Mouse (Mus musculus) kidney, postnatal 14 days (tissue): ENCODE measurements around the gene Vsir.

Experiments
- DNase-seq: peaks from one replicate; pipeline ENCODE4 v3.0.0; 2022; ENCODE audit warnings: mixed read lengths

The Vsir gene

DNA sequence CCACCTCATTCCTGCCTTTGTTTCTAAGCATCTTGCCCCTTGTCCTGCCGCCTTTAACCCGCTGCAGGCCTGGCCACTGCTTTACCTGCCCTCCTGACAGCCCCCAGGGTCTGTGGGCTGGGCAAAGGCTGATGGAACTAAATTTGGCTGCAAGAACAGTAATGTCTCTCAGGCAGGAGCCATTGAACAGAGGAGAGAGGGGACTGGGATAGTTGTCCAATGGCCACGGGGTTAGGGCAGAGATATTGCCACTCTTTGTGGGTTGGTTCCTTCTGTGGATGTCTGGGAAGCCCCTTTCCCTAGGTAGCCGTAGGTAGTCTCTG is 7.3 kb downstream of the Vsir start:
- no peak for DNase-seq

DNA sequence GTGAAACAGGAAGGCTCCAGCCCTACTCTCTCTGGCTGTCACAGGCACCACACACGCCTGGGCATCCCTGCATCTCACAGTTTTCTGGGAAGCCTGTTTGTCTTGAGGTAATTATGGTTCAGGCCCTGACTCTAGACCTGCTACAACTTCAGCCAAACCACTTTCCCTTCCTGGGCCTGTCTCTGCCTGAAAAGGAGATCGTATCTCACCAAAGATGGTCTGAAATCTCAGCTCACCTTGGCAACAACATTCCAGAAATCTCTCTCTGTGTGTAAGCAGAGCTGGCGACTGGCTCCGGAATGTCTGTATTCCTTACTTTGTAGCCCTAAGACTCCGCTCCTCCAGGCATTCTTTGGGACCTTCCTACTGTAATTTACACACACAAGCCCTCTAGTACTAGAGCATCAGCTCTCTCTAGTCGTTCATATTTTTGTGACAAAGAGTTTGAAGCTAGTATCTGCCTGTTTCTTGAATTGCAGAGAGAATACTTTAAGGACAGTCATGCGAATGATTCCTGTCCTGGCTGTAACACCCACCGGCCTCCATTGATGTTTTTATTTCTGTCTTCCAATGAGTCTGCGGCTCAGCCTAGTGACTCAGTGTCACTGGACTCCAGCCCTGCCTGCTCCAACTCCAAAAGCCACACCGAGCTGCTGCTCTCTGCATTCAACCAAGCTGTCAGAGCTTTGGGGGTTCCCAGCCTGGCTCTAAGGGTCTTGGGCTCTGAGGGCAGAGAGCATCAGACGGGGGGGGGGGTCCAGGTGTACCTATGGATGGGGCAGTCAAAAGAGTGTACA is 8.4 kb downstream of the Vsir start:
- no peak for DNase-seq

DNA sequence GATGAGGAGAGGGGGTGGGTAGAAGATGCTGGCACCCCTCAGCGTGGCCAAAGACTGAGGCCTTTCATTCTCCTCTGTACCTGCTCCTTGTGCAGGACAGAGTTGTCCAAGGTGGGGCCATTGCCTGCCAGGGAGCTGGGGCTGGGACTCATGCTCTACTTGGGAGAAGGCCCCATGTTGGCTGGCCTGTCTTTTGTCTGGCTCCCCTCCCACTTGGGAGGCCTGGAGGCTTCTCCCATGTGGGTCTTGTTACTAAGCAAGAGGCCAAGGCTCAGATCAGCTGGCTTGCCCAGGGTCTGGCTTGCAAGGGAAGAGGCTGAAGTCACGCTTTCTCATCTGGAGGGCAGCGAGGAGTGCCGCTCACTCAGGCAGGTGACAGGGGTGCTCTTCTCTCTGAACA is 10.8 kb downstream of the Vsir start:
- no peak for DNase-seq

DNA sequence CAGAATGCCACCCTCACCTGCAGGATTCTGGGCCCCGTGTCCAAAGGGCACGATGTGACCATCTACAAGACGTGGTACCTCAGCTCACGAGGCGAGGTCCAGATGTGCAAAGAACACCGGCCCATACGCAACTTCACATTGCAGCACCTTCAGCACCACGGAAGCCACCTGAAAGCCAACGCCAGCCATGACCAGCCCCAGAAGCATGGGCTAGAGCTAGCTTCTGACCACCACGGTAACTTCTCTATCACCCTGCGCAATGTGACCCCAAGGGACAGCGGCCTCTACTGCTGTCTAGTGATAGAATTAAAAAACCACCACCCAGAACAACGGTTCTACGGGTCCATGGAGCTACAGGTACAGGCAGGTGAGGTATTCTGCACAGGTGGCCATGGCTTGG is 11.2 kb downstream of the Vsir start:
- no peak for DNase-seq

DNA sequence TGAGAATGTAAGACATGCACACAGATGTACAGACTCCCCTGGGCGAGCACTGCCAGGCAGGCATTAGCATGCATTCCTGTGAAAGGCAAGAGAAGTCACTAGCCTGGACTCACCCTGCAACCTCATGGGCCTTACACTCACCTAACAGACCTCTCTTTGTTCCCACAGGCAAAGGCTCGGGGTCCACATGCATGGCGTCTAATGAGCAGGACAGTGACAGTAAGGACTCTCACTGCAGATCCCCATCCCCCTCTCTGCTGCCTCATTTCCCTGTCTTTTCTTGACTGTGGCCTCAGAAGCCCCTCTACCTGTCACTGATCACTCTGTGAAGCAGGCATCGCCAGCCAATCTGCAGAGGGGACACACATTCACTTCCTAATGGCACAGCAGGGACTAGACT is 12.1 kb downstream of the Vsir start:
- no peak for DNase-seq

DNA sequence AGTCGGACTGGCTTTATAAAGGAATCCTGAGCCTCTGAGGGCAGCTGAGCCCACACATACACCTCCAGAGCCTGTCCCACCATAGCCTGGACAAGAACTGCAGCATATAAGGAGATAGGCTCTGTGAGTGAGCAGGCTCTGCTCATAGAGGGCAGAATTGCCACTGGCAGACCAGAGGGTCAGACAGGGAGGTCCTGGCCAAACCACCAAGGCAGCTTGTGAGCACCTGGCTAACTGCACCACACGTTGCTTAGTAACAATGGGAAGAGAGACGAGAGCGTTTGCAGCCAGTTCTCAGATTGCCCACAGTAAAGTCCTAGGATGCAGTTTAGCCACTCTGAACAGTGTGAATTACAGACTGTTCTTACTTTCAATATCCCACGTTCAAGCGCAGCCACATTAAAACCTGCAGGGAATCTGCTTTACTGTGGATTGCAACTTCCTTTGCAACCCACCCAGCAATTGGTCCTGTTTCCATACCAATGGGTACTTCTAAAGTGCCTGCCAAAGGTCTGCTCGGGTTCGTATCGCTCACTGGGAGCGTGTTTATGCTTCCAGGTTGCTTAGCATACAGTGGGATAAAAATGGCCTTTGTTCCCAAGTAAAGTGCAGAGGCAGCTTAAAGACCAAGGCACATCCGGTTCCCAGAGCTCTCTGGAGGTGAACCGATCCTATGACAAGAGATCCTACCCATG is 15.1 kb downstream of the Vsir start:
- DNase-seq: no peak

DNA sequence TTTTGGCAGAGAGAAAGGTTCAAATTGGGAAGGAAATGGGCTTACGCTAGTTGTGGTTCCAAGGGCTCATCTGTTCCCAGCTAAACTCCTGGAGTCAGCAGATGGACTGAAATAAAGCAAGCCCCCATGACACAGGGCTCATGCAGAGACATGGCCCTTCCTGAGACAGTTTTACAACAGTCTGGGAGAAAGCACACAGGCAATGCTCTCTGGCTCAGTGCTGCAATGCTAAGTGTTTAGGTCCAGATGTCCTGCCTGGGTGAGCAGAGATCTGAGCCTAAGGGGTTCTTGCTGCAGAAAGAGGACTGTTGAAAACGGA is 15.6 kb downstream of the Vsir start:
- no peak for DNase-seq

DNA sequence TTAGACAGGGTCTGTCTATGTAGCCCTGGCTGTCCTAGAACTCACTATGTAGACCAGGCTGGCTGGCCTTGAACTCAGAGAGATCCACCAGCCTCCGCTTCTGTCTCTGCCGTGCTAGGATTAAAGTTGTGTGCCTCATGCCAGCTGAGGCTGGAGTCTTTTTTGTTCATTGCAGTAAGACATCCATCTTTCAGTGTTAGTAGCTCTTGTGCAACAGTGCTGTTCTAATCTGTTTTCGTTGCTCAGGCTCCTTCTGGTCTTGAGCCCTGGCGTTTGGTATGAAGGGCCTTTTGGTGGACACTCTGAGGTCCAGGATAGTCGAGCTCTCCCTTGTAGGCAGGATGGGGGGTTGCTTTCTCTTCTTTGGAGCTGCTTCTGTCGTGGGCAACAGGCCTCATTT is 16.8 kb downstream of the Vsir start:
- no peak for DNase-seq

DNA sequence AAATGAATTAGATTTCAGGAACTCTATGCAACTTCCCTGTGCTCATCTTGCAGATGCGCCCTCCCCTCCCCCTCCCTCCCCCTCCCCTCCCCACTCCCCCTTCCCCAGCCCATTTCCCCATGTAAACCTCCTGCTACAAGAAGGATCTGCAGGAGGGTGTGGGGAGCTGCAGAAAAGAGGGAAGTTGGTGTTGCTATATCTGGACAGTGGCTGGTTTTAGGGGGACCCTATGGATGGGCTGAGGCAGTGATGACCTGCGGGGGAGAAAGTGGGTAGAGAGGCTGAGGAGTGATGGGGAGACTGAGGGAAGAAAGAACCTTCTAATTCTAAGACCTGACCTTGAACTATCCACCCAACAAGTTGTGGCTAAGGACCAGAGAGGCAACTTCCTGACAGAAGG is 20.5 kb downstream of the Vsir start:
- DNase-seq: no peak

DNA sequence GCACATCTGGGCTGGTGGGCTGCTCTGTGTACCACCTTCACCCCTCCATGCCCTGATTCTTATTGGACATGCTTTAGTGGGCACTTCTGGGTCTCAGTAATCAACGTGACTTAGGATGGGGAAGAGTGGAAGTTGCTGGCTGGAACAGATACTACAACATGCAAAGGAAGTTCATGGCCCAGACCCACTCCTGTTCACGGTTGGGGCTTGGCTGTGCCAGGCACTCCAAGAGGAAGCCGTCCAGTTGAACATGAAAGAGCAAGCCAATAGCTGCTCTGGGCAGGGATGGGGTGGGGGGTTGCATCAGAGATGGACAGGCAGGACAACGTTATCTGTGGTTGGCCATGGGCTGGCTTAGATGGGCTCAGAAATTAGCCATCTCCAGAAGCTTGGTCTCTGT is 21.3 kb downstream of the Vsir start:
- DNase-seq: no peak

DNA sequence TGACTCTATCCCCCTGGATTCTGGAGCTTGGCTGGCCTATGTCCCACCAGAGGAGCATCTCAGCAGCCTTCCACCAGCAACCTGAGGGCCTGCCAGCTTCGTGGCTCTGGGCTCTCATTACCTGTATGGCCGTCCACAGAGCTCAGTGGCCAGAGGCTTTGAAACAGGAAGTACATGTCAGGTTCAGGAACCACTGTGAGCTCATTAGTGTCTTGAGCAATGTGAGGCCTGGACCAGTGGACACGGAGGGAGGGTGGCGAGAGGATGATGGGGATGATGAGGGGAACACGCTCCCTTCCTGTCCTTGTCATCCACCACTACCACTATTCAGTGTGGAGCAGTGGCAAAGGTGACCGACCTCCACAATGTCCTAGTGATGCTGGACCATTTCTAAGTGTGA is 22.8 kb downstream of the Vsir start:
- no peak for DNase-seq

DNA sequence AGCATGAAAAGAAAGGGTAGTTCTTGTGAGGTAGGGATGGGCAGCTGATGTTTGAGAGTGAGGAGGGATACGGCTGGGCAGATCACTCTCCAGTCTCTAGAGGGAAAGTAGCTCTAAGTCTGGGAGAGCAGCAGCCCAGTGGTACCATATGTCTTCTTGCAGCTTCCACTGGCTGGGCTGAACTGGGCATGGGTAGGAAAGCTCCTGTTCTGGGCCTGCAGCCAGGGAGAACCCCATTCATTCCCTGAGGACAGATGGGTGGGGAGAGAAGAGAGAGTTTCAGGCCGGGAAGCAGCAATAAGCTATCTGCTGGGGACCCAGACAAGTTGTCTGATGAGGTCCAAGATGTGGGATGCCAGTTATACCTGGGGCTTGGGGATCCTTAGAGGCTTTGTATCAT is 23.4 kb downstream of the Vsir start:
- DNase-seq: no peak

DNA sequence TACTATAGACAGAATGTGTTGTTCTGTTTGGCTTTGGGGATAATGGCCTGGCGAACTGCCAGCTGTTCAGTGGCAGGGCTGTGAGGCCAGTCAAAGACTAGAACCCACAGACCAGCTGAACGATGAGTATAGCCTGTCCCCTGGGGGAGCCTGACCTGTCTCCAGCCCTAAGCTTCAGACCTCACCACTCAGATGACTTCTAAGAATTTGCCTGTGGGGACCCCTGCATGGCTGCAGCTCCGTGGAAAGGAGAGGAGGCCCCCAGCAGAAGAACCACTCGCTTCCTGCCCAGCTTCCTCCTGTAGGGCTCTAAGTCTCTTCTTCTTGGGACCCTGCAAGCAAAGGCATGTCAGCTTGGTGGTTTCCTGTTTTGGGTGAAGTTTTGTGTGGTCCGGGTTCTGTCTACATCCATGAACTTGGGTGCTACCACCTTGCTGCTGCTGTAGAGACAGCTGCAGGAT is 24.0 kb downstream of the Vsir start:
- DNase-seq: no peak

DNA sequence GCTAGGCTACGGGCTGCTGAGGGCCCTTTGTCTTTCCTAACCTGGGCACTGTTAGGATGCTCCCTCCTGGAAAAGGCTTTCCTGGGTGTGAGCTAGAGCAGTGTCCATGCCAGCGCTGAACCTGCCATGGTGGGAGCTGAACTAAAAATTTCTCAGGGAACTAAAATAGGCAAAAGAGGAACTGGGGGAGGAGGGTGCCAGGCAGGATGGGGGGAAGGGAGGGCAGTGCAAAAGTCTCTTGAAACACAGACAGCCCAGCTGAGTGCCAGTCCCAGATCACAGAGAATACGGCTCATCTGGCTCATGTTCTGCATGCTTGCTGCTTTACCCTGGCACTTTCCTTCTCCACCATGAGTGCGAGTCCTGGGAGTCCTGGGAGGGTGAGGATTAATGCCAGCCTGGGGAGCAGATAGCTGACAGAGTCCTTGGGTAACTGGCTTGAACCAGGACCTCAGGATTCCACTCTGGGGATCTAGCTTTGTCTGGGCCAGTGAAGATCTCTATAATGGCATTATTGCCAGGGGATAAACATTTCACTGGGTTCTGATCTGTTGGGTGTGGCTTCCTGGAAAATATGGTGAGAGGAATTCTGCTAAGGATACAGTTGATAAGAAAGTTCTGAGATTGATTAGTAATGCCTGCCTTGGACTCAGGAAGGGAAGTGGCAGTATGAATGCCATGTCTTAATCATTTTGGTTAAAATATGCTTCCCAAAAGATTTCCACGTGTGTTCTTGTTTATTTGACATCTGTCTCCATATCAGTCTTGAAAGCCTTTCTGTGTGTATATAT is 25.1 kb downstream of the Vsir start:
- no peak for DNase-seq

DNA sequence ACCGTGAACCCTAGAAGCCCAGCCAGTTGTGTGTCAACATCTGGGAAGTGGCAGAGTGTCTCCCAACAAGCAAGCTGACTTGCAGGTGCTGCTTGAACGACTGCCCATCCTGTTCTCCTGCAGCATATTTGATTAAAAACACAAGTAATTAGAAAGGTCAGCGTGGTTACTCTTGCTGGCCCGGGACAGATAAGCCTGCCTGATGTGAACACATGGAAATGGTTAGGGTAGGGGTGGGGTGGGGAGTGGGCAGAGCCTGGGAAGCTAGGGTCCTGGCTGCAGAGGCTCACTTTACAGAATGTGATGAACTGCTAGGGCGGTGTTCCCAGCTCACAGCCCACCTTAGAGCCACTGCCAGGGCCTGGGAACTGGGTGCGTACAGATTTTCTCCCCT is 26.9 kb downstream of the Vsir start:
- no peak for DNase-seq

DNA sequence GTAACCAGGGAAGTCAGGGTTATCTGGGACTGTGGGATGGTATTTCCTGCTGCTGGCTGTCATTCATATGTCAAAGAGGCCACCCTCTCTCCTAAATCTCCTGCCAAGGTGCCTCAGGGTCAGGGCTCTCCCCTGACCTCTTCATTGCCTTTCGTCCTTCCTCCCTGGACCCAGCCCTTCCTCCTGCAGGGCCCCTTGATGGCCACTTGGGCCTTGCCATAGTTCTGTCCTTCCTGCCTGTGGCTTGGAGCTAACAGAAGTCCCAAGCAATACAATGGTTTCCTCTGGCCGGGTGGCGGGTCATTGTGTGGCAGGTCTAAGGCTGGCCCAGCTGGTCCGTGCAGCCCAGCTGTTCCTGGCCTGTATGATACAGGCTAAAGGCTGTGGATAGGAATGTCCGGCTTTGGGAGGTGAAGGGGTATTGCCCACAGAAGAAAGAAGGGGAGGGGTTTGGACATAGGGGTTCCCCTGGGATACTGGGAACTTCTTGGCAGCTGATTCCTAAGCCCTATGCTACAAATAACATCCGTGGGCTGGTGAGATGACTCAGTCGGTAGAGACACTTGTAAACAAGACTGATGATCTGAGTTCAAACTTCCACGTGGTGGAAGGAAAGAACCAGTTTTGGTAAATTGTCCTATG is 27.4 kb downstream of the Vsir start:
- peak; percentile 67 for DNase-seq

DNA sequence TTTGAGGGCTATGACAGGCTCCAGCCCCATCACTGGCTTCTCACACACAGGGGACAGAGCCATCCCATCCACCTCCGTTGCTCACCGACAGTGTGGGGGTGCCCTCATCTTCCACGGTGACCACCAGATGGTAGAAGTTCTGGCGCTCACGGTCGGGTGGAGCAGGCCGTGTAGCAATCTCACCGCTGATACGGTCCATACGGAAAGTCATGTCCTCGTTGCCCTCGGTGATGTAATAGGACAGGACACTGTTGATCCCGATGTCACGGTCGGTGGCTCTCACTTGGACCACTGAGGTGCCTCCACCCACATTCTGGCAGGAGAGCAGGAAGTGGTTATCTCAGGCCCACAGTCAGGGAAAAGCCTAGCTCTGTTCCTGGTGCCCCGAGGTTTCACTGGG is 30.1 kb downstream of the Vsir start:
- no peak for DNase-seq

DNA sequence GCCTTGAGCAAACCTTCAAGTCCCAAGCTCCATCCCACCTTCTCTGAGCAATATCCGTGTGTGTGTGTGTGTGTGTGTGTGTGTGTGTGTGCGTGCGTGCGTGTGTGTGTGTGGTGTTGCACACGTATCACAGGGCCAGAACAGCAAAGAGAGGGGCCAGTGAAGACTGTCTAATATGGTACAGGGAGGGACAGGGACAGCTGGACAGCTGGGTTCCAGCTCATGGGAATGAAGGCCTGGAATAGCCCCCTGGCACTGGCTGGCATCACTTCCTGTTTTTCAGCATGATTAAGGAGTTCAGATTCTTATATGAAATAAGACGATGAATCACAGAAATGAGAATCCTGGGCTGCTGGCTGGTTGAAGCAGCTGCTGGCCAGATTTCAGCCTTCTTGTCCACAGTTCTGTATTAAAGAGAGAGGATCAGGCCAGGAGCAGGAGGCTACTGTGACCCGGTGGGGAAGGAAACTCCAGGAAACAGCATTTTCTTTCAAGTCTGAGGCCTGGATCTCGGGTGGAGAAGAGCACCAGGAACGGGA is 32.8 kb downstream of the Vsir start:
- no peak for DNase-seq

DNA sequence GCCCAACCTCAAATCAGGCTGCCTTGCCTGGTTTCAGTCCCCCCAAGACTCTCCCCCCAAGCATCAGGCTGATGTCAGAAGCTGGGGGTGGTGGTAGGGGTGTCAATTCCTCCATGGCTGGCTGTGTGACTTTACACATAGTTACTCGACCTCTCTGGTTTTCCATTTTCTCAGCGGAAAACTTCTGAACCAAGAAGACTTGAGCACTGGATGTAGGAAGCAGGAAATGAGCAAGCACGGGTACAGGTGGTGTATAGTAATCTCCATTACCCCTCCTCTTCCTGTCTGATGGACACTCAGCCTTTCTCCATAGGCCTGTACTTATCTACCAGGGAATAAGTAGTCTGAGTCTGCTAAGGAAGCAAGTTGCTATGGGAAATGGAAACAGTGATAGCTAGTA is 33.6 kb downstream of the Vsir start:
- no peak for DNase-seq

DNA sequence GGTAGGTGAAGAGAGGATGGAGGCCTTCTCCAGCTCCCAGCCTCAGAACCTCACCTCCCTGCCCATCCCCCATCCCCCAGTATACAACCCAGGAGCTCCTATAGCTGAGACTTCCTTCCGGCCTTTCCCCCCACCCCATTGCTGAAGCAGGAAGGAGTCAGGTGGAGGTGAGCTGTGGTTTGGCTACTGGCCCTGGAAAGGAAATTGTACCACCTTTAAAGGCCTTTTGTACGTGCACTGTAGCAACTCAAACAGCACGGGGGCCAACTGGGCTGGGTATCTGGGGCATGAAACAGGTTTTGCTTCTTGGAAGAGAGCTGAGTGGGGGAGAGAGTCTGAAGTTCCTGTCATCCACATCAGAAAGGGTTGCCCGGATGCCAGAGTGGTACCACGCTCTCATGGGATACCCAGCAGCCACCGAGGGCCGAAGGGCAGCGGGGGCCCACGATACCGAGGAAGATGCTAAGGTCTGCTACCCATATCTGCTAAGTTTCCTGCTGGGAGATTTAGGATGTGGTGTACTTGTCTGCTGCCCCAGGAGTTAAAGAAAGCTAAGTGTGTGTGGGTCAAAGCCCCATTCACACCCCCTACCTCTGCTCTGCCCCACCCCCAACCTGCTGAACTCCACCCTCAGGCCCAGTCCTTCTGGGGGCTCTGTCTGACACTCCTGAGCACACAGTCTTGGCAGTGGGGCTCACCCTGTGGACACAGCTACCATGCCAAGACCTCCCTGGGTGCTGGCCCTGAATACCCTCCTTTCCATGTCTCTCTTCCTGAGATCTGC is 34.7 kb downstream of the Vsir start:
- no peak for DNase-seq

DNA sequence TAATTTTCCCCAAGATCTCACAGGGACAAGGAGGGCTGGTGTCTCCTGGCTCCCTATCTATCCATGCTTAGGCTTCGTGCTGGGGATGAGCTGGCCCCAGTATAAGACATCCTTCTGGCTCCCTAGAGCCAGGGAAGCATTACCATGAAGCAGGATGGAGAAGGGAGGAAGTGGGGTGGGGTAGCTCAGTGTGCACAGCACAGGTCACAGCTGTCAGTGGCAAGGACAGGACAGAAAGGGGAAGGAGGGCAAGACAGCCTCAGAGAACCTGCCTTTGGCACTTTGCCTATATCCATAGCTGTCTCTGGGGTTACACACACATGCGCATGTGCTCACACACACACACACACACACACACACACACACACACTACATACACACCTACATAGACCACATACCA is 41.7 kb downstream of the Vsir start:
- no peak for DNase-seq

DNA sequence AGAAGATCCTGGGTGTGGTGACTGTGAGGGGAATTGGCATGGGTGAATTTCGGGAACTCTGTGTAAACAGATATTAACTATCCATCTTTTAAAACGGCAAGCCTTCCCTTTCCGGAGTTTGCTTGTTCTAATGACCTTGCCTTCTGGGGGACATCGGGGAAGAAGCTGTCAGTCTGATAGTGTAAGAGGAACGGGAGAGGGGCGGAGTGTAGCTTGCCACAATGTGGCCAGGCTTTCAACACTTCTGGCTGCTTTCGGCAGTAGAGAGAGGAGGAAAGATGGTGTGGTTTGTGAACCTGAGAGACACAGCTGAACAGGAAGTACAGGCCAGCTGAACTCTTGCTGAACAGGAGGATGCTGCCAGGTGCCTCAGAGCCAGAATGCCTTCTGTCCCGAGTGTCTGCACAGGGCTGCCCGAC is 42.8 kb downstream of the Vsir start:
- DNase-seq: no peak
